Mouse (Mus musculus) liver, embryonic 14.5 days (tissue): ENCODE data around the gene Tom1l2. TPM values are rescaled to one million over a fixed set of nuclear protein-coding genes. Genes with fewer than 3 reads are reported as not detected.

Experiments used
- ATAC-seq: fragments of 200-750 bp; cut with Nextera tagmentation; 2 replicates; pipeline ENCODE4 v1.8.0; 2017; ENCODE audit warnings: moderate number of reproducible peaks, mild to moderate bottlenecking, moderate library complexity; ENCODE audit not compliant: insufficient read depth
- DNase-seq, 3 experiments: peaks; one replicate each; pipeline ENCODE4 v3.0.0-alpha.2; 2012 to 2013; ENCODE audit warnings: low read depth in 3 of 3, low spot score in 3 of 3
- H3K27ac ChIP-seq: fragments of 300-500 bp; sonication (generic); 2 replicates; pipeline ENCODE4 v1.5.1; 2014; ENCODE audit warnings: moderate library complexity, mild to moderate bottlenecking, control low read depth, inconsistent platforms
- H3K27me3 ChIP-seq: fragments of 300-500 bp; sonication (generic); 2 replicates; pipeline ENCODE4 v1.6.1; 2014; ENCODE audit warnings: mild to moderate bottlenecking, low read length, moderate library complexity; ENCODE audit not compliant: control insufficient read depth, insufficient read depth
- H3K36me3 ChIP-seq: fragments of 300-500 bp; sonication (generic); replicated peaks from 2 replicates; pipeline ENCODE4 v1.6.1; 2014; ENCODE audit warnings: low read depth; ENCODE audit not compliant: control insufficient read depth, insufficient read depth
- H3K4me1 ChIP-seq, 2 experiments: fragments of 200-500 bp in 1 of 2; fragments of 300-500 bp in 1 of 2; sonication (generic) in 1 of 2; replicated peaks; 2 replicates each; pipeline ENCODE4 v1.6.1; 2012 to 2014; ENCODE audit warnings: antibody characterized with exemption in 1 of 2, inconsistent platforms in 1 of 2, low read length in 1 of 2; ENCODE audit not compliant: control insufficient read depth in 2 of 2, insufficient read depth in 2 of 2
- H3K4me2 ChIP-seq: fragments of 300-500 bp; sonication (generic); 2 replicates; pipeline ENCODE4 v1.6.1; 2014; ENCODE audit warnings: low read depth, mild to moderate bottlenecking, control low read depth, moderate library complexity
- H3K4me3 ChIP-seq, 2 experiments: fragments of 200-500 bp in 1 of 2; fragments of 300-500 bp in 1 of 2; sonication (generic) in 1 of 2; 2 replicates each; pipeline ENCODE4 v1.5.1; 2012 to 2014; ENCODE audit warnings: low read depth in 2 of 2, low read length in 2 of 2, mild to moderate bottlenecking in 2 of 2, control low read depth in 1 of 2, inconsistent platforms in 1 of 2, moderate library complexity in 1 of 2; ENCODE audit not compliant: insufficient read depth in 1 of 2
- H3K9ac ChIP-seq: fragments of 300-500 bp; sonication (generic); replicated peaks from 2 replicates; pipeline ENCODE4 v1.6.1; 2014; ENCODE audit warnings: mild to moderate bottlenecking, control low read depth, moderate library complexity
- H3K9me3 ChIP-seq: fragments of 300-500 bp; sonication (generic); 2 replicates; pipeline ENCODE4 v1.6.1; 2016; ENCODE audit warnings: low read length, mixed read lengths; ENCODE audit not compliant: control insufficient read depth
- CTCF ChIP-seq: IDR thresholded peaks from 2 replicates; pipeline ENCODE4 v1.5.1; 2016; ENCODE audit warnings: antibody characterized with exemption, low read depth, control low read depth
- EP300 ChIP-seq: IDR thresholded peaks from 2 replicates; pipeline ENCODE4 v1.6.1; 2016; ENCODE audit warnings: antibody characterized with exemption, low read depth
- WGBS: fragments of 180-500 bp; shearing (Covaris S2); extraction: QIAGEN DNeasy Blood & Tissue Kit; methylation state at CpG from one replicate; pipeline ENCODE4 v1.1.7; 2014; ENCODE audit not compliant: insufficient replicate concordance; 5-methylcytosine and 5-hydroxymethylcytosine counted together
- polyA plus RNA-seq, 2 experiments: library from polyadenylated mRNA; depleted of rRNA in 1 of 2; stranded (reverse) in 1 of 2; unstranded in 1 of 2; fragments of >200 nt; fragmentation: Nextera tagmentation in 1 of 2; extraction: Ambion mirVana in 1 of 2; gene quantifications; 2 replicates each; pipeline versions ENCODE4 v1.2.1 to v1.2.3; 2012 to 2014

Gene Tom1l2
- polyA plus RNA-seq, 2 experiments: 2.4 to 4.9 TPM

- no peak for TF ChIP-seq CTCF
- TF ChIP-seq EP300: no peak
- ATAC-seq (no peak), DNase-seq (no peak)
- no peak overlapping the region for H3K9ac ChIP-seq
- no peak overlapping the region for H3K4me2 ChIP-seq
- no peak overlapping the region for H3K4me3 ChIP-seq
- no peaks in the 10 kb centered on the region for H3K9me3 ChIP-seq
- no peaks in the 10 kb centered on the region for H3K27me3 ChIP-seq
- peaks cover 5 to 11% of the 10 kb centered on the region in 2 experiments; a peak in 3 of 4 replicates for H3K4me1 ChIP-seq
- no peaks in the 10 kb centered on the region for H3K36me3 ChIP-seq
- no peak overlapping the region for H3K27ac ChIP-seq
Measured at GRCm38 (mm10) chr11:60323731-60324130, 29.0 kb downstream of the Tom1l2 start.

- Histone ChIP-seq H3K9ac (no peak overlapping the region), H3K9me3 (no peaks in the 10 kb centered on the region), H3K36me3 (no peaks in the 10 kb centered on the region), H3K27me3 (no peaks in the 10 kb centered on the region), H3K4me3 (no peak overlapping the region), H3K4me2 (no peak overlapping the region), H3K4me1 (peaks cover 5 to 17% of the 10 kb centered on the region in 2 experiments; a peak in 3 of 4 replicates), H3K27ac (no peak overlapping the region)
- 68% methylated on average over 2 of the region's 2 CpGs for WGBS
- no peak for DNase-seq
- TF ChIP-seq EP300 (no peak), CTCF (no peak)
- ATAC-seq: no peak
Measured at GRCm38 (mm10) chr11:60321438-60321837, 31.3 kb downstream of the Tom1l2 start.

- Histone ChIP-seq H3K4me3 (no peak overlapping the region), H3K27me3 (no peaks in the 10 kb centered on the region), H3K27ac (no peak overlapping the region), H3K4me1 (peaks cover 5 to 17% of the 10 kb centered on the region in 2 experiments; a peak in 3 of 4 replicates), H3K4me2 (no peak overlapping the region), H3K9me3 (no peaks in the 10 kb centered on the region), H3K9ac (no peak overlapping the region), H3K36me3 (no peaks in the 10 kb centered on the region)
- ATAC-seq (no peak), DNase-seq (no peak)
- 40% methylated on average over 8 of the region's 8 CpGs for WGBS
- no peak for TF ChIP-seq CTCF
- no peak for TF ChIP-seq EP300
Measured at GRCm38 (mm10) chr11:60320426-60321037, 32.2 kb downstream of the Tom1l2 start.

GRCm38 (mm10) chr11:60319257-60320066, 33.2 kb downstream of the Tom1l2 start:
- DNase-seq (no peak), ATAC-seq (0 out of 2 replicates have a peak, but pooled peaks have one; percentile 33)
- H3K4me1 ChIP-seq: peaks cover 5 to 17% of the 10 kb centered on the region in 2 experiments; a peak in 3 of 4 replicates
- H3K9me3 ChIP-seq: no peaks in the 10 kb centered on the region
- no peaks in the 10 kb centered on the region for H3K27me3 ChIP-seq
- H3K9ac ChIP-seq: no peak overlapping the region
- peak overlapping the region; percentile 38 for H3K4me2 ChIP-seq
- H3K27ac ChIP-seq: no peak overlapping the region
- WGBS: 75% methylated on average over 10 of the region's 10 CpGs
- no peak overlapping the region for H3K4me3 ChIP-seq
- H3K36me3 ChIP-seq: no peaks in the 10 kb centered on the region
- TF ChIP-seq EP300 (no peak), CTCF (peak; percentile 18; the same call in 1 of the 2 replicates)

- H3K27ac ChIP-seq: peak overlapping the region; percentile 30
- peak in 2 of 3 experiments; percentile 41 to 42 for DNase-seq
- H3K36me3 ChIP-seq: no peaks in the 10 kb centered on the region
- H3K9ac ChIP-seq: peak overlapping the region; percentile 46
- WGBS: 23% methylated on average over 5 of the region's 5 CpGs
- H3K4me3 ChIP-seq: no peak overlapping the region
- ATAC-seq: peak; percentile 77
- peak; percentile 43; the same call in 1 of the 2 replicates for TF ChIP-seq EP300
- TF ChIP-seq CTCF: no peak
- peak overlapping the region; percentile 38 for H3K4me2 ChIP-seq
- peaks cover 5 to 17% of the 10 kb centered on the region in 2 experiments; a peak in 3 of 4 replicates for H3K4me1 ChIP-seq
- no peaks in the 10 kb centered on the region for H3K9me3 ChIP-seq
- H3K27me3 ChIP-seq: no peaks in the 10 kb centered on the region
Measured at GRCm38 (mm10) chr11:60318716-60319115, 34.0 kb downstream of the Tom1l2 start.
